Mouse (Mus musculus) heart, embryonic 11.5 days (tissue): ENCODE measurements around the gene Slbp. TPM values are rescaled to one million over a fixed set of nuclear protein-coding genes. Genes with fewer than 3 reads are reported as not detected.

ENCODE experiments used
- ATAC-seq: fragments of 200-750 bp; cut with Nextera tagmentation; replicated peaks from 2 replicates; pipeline ENCODE4 v1.8.0; 2017; ENCODE audit warnings: moderate library complexity; ENCODE audit not compliant: insufficient number of reproducible peaks, low FRiP score, low TSS enrichment
- H3K27ac ChIP-seq: fragments of 300-500 bp; sonication (generic); 2 replicates; pipeline ENCODE4 v1.5.1; 2014; ENCODE audit warnings: mild to moderate bottlenecking, low read depth, low read length
- H3K27me3 ChIP-seq: fragments of 300-500 bp; sonication (generic); 2 replicates; pipeline ENCODE4 v1.6.1; 2014; ENCODE audit warnings: mild to moderate bottlenecking, low read length, mixed read lengths; ENCODE audit not compliant: control insufficient read depth, insufficient read depth
- H3K36me3 ChIP-seq: fragments of 300-500 bp; sonication (generic); 2 replicates; pipeline ENCODE4 v1.6.1; 2014; ENCODE audit warnings: mild to moderate bottlenecking, low read length, moderate library complexity, mixed read lengths; ENCODE audit not compliant: control insufficient read depth, insufficient read depth
- H3K4me1 ChIP-seq: fragments of 300-500 bp; sonication (generic); 2 replicates; pipeline ENCODE4 v1.6.1; 2014; ENCODE audit warnings: low read length; ENCODE audit not compliant: control insufficient read depth, insufficient read depth
- H3K4me2 ChIP-seq: fragments of 300-500 bp; sonication (generic); 2 replicates; pipeline ENCODE4 v1.6.1; 2014; ENCODE audit warnings: mild to moderate bottlenecking, moderate library complexity
- H3K4me3 ChIP-seq: fragments of 300-500 bp; sonication (generic); 2 replicates; pipeline ENCODE4 v1.5.1; 2014; ENCODE audit warnings: low read depth, low read length
- H3K9ac ChIP-seq: fragments of 300-500 bp; sonication (generic); 2 replicates; pipeline ENCODE4 v1.6.1; 2014; ENCODE audit warnings: mild to moderate bottlenecking, low read depth, low read length, moderate library complexity
- H3K9me3 ChIP-seq: fragments of 300-500 bp; sonication (generic); replicated peaks from 2 replicates; pipeline ENCODE4 v1.6.1; 2016; ENCODE audit warnings: low read length; ENCODE audit not compliant: control insufficient read depth
- WGBS: fragments of 180-500 bp; shearing (Covaris S2); extraction: QIAGEN DNeasy Blood & Tissue Kit; methylation state at CpG from one replicate; pipeline ENCODE4 v1.1.7; 2014; ENCODE audit not compliant: insufficient replicate concordance; 5-methylcytosine and 5-hydroxymethylcytosine counted together
- polyA plus RNA-seq: library from polyadenylated mRNA; unstranded; fragments of >200 nt; fragmentation: Nextera tagmentation; extraction: Ambion mirVana; gene quantifications from 2 replicates; pipeline ENCODE4 v1.2.1, GENCODE M21; 2014

The Slbp gene
- polyA plus RNA-seq, 1 experiment from 2014 or later: 162 TPM

GRCm38 (mm10) chr5:33630061-33630460, 22.3 kb downstream of the Slbp start:
- Histone ChIP-seq H3K9ac (peak overlapping the region; percentile 55), H3K4me1 (peaks cover 14% of the 10 kb centered on the region), H3K9me3 (no peaks in the 10 kb centered on the region), H3K36me3 (no peaks in the 10 kb centered on the region), H3K27me3 (no peaks in the 10 kb centered on the region), H3K4me3 (peak overlapping the region; percentile 89), H3K27ac (peak overlapping the region; percentile 16), H3K4me2 (peak overlapping the region; percentile 63)
- ATAC-seq: peak; percentile 53; the same call in 1 of the 2 replicates
- WGBS: 4% methylated on average over 9 of the region's 9 CpGs

GRCm38 (mm10) chr5:33629301-33629987, 22.9 kb downstream of the Slbp start, which contains the start of the genes Fam53a and Gm9903:
Gene Fam53a, minus strand, starts transcription at chr5:33629635.
Gene Gm9903, plus strand, starts transcription at chr5:33629925.
- peak; percentile 94 for ATAC-seq

GRCm38 (mm10) chr5:33628820-33629300, 23.5 kb downstream of the Slbp start:
- no peaks in the 10 kb centered on the region for H3K9me3 ChIP-seq
- H3K4me2 ChIP-seq: peak overlapping the region; percentile 63
- 0% methylated on average over 24 of the region's 24 CpGs for WGBS
- H3K9ac ChIP-seq: peak overlapping the region; percentile 88
- ATAC-seq: peak; percentile 40; the same call in 1 of the 2 replicates
- no peaks in the 10 kb centered on the region for H3K27me3 ChIP-seq
- H3K4me1 ChIP-seq: peaks cover 14% of the 10 kb centered on the region
- peak overlapping the region; percentile 89 for H3K4me3 ChIP-seq
- no peaks in the 10 kb centered on the region for H3K36me3 ChIP-seq
- peak overlapping the region; percentile 92 for H3K27ac ChIP-seq

More at GRCm38 (mm10) chr5:33629301-33629987, 22.9 kb downstream of the Slbp start, which contains the start of the genes Fam53a and Gm9903:
- Histone ChIP-seq H3K27me3 (no peaks in the 10 kb centered on the region), H3K4me3 (peak within 1 kb of the TSS; percentile 89), H3K36me3 (no peaks in the 10 kb centered on the region), H3K4me1 (peaks cover 14% of the 10 kb centered on the region), H3K9ac (peak within 1 kb of the TSS; percentile 88), H3K9me3 (no peaks in the 10 kb centered on the region), H3K4me2 (peak within 1 kb of the TSS; percentile 63), H3K27ac (peak within 1 kb of the TSS; percentile 92)
- under 1% methylated on average over 86 of the region's 99 CpGs for WGBS

- no peak overlapping the region for H3K27ac ChIP-seq
- H3K9ac ChIP-seq: 0 out of 2 replicates have a peak overlapping the region, but pooled peaks have one; percentile 58
- ATAC-seq: no peak
- H3K4me2 ChIP-seq: peak overlapping the region; percentile 63
- WGBS: 52% methylated on average over 4 of the region's 4 CpGs
- H3K27me3 ChIP-seq: no peaks in the 10 kb centered on the region
- H3K4me3 ChIP-seq: peak overlapping the region; percentile 89
- H3K36me3 ChIP-seq: no peaks in the 10 kb centered on the region
- no peaks in the 10 kb centered on the region for H3K9me3 ChIP-seq
- H3K4me1 ChIP-seq: peaks cover 14% of the 10 kb centered on the region
Measured at GRCm38 (mm10) chr5:33627968-33628367, 24.4 kb downstream of the Slbp start.

- Histone ChIP-seq H3K36me3 (no peaks in the 10 kb centered on the region; the same call in 1 of the 2 replicates), H3K27me3 (no peaks in the 10 kb centered on the region), H3K9me3 (no peaks in the 10 kb centered on the region), H3K4me1 (peaks cover 8% of the 10 kb centered on the region), H3K4me2 (no peak overlapping the region), H3K4me3 (no peak overlapping the region), H3K9ac (no peak overlapping the region), H3K27ac (no peak overlapping the region)
- no peak for ATAC-seq
- 60% methylated on average over 3 of the region's 3 CpGs for WGBS
Measured at GRCm38 (mm10) chr5:33623766-33624165, 28.6 kb downstream of the Slbp start.

GRCm38 (mm10) chr5:33622671-33623070, 29.7 kb downstream of the Slbp start:
- ATAC-seq: no peak
- Histone ChIP-seq H3K9me3 (no peaks in the 10 kb centered on the region), H3K4me1 (peaks cover under 1% of the 10 kb centered on the region; the same call in 1 of the 2 replicates), H3K36me3 (no peaks in the 10 kb centered on the region; the same call in 1 of the 2 replicates), H3K27ac (no peak overlapping the region), H3K4me2 (no peak overlapping the region), H3K4me3 (no peak overlapping the region), H3K9ac (no peak overlapping the region), H3K27me3 (no peaks in the 10 kb centered on the region)
- WGBS: 82% methylated on average over 2 of the region's 2 CpGs

- Histone ChIP-seq H3K36me3 (peaks cover 14% of the 10 kb centered on the region), H3K27me3 (no peaks in the 10 kb centered on the region), H3K9me3 (no peaks in the 10 kb centered on the region), H3K9ac (no peak overlapping the region), H3K4me3 (no peak overlapping the region), H3K4me1 (peaks cover 4% of the 10 kb centered on the region; the same call in 1 of the 2 replicates), H3K27ac (no peak overlapping the region), H3K4me2 (no peak overlapping the region)
- WGBS: 83% methylated on average over 6 of the region's 6 CpGs
- no peak for ATAC-seq
Measured at GRCm38 (mm10) chr5:33614391-33614790, 38.0 kb downstream of the Slbp start.

- H3K4me2 ChIP-seq: no peak overlapping the region
- no peaks in the 10 kb centered on the region for H3K9me3 ChIP-seq
- H3K27me3 ChIP-seq: no peaks in the 10 kb centered on the region
- ATAC-seq: no peak
- peaks cover 25% of the 10 kb centered on the region for H3K36me3 ChIP-seq
- H3K27ac ChIP-seq: no peak overlapping the region
- H3K9ac ChIP-seq: no peak overlapping the region
- H3K4me3 ChIP-seq: no peak overlapping the region
- peaks cover 1% of the 10 kb centered on the region; the same call in 1 of the 2 replicates for H3K4me1 ChIP-seq
- WGBS: 86% methylated on average over 1 of the region's 1 CpGs
Measured at GRCm38 (mm10) chr5:33611795-33612194, 40.6 kb downstream of the Slbp start.
